Mouse (Mus musculus) hindbrain, embryonic 13.5 days (tissue): ENCODE results near the gene Nim1k. TPM values are rescaled to one million over a fixed set of nuclear protein-coding genes. Genes with fewer than 3 reads are reported as not detected.

Experiments
- ATAC-seq: fragments of 200-750 bp; cut with Nextera tagmentation; 2 replicates; pipeline ENCODE4 v1.8.0; 2017; ENCODE audit warnings: moderate TSS enrichment; ENCODE audit not compliant: low FRiP score
- H3K27ac ChIP-seq: fragments of 300-500 bp; sonication (generic); 2 replicates; pipeline ENCODE4 v1.5.1; 2015; ENCODE audit warnings: inconsistent platforms, mild to moderate bottlenecking, moderate library complexity
- H3K27me3 ChIP-seq: fragments of 300-500 bp; sonication (generic); 2 replicates; pipeline ENCODE4 v1.6.1; 2015; ENCODE audit warnings: mild to moderate bottlenecking, inconsistent platforms
- H3K36me3 ChIP-seq: fragments of 300-500 bp; sonication (generic); 2 replicates; pipeline ENCODE4 v1.6.1; 2015; ENCODE audit warnings: mild to moderate bottlenecking, inconsistent platforms
- H3K4me1 ChIP-seq: fragments of 300-500 bp; sonication (generic); replicated peaks from 2 replicates; pipeline ENCODE4 v1.6.1; 2015; ENCODE audit warnings: inconsistent platforms
- H3K4me2 ChIP-seq: fragments of 300-500 bp; sonication (generic); 2 replicates; pipeline ENCODE4 v1.6.1; 2015; ENCODE audit warnings: inconsistent platforms, mild to moderate bottlenecking, moderate library complexity
- H3K4me3 ChIP-seq: fragments of 300-500 bp; sonication (generic); 2 replicates; pipeline ENCODE4 v1.5.1; 2015; ENCODE audit warnings: mild to moderate bottlenecking, inconsistent platforms
- H3K9ac ChIP-seq: fragments of 300-500 bp; sonication (generic); 2 replicates; pipeline ENCODE4 v1.6.1; 2015; ENCODE audit warnings: mild to moderate bottlenecking, inconsistent platforms
- H3K9me3 ChIP-seq: fragments of 300-500 bp; sonication (generic); 2 replicates; pipeline ENCODE4 v1.6.1; 2016; ENCODE audit warnings: inconsistent platforms
- WGBS: fragments of 180-500 bp; shearing (Covaris S2); methylation state at CpG from one replicate; pipeline ENCODE4 v1.1.7; 2015; 5-methylcytosine and 5-hydroxymethylcytosine counted together
- polyA plus RNA-seq: library from polyadenylated mRNA; unstranded; fragments of >200 nt; fragmentation: Nextera tagmentation; extraction: Ambion mirVana; gene quantifications from 2 replicates; pipeline ENCODE4 v1.2.1, GENCODE M21; 2015

The Nim1k gene
- polyA plus RNA-seq, 1 experiment from 2014 or later: 3.7 TPM

- Histone ChIP-seq H3K4me3 (peak overlapping the region; percentile 66), H3K27me3 (no peaks in the 10 kb centered on the region), H3K9me3 (no peaks in the 10 kb centered on the region), H3K4me2 (peak overlapping the region; percentile 92), H3K9ac (peak overlapping the region; percentile 86), H3K4me1 (peaks cover 22% of the 10 kb centered on the region), H3K36me3 (no peaks in the 10 kb centered on the region), H3K27ac (peak overlapping the region; percentile 78; the same call in 1 of the 2 replicates)
- ATAC-seq: no peak
- 32% methylated on average over 3 of the region's 3 CpGs for WGBS
Measured at GRCm38 (mm10) chr13:119754635-119755020, 1.1 kb downstream of the Nim1k start.

- Histone ChIP-seq H3K36me3 (no peaks in the 10 kb centered on the region), H3K27ac (peak overlapping the region; percentile 35; the same call in 1 of the 2 replicates), H3K9ac (no peak overlapping the region), H3K27me3 (no peaks in the 10 kb centered on the region), H3K9me3 (no peaks in the 10 kb centered on the region), H3K4me2 (peak overlapping the region; percentile 92), H3K4me3 (0 out of 2 replicates have a peak overlapping the region, but pooled peaks have one; percentile 5), H3K4me1 (peaks cover 22% of the 10 kb centered on the region)
- WGBS: 48% methylated on average over 9 of the region's 9 CpGs
- ATAC-seq: no peak
Measured at GRCm38 (mm10) chr13:119753859-119754634, 1.6 kb downstream of the Nim1k start.

- H3K4me3 ChIP-seq: no peak overlapping the region
- H3K36me3 ChIP-seq: no peaks in the 10 kb centered on the region
- no peak for ATAC-seq
- H3K27me3 ChIP-seq: 0 out of 2 replicates have a peak, but pooled peaks cover 4% of the 10 kb centered on the region
- H3K27ac ChIP-seq: no peak overlapping the region
- no peaks in the 10 kb centered on the region for H3K9me3 ChIP-seq
- 89% methylated on average over 4 of the region's 4 CpGs for WGBS
- H3K4me2 ChIP-seq: no peak overlapping the region
- no peak overlapping the region for H3K9ac ChIP-seq
- peaks cover 2% of the 10 kb centered on the region for H3K4me1 ChIP-seq
Measured at GRCm38 (mm10) chr13:119746930-119747329, 8.8 kb downstream of the Nim1k start.

- 79% methylated on average over 3 of the region's 3 CpGs for WGBS
Measured at GRCm38 (mm10) chr13:119743470-119743869, 12.2 kb downstream of the Nim1k start.

GRCm38 (mm10) chr13:119742711-119743415 lies 12.8 kb downstream of the Nim1k start:
- H3K4me1 ChIP-seq: peaks cover 15% of the 10 kb centered on the region
- H3K36me3 ChIP-seq: no peaks in the 10 kb centered on the region
- no peak overlapping the region for H3K4me2 ChIP-seq
- 0 out of 2 replicates have a peak, but pooled peaks have one; percentile 16 for ATAC-seq
- H3K9ac ChIP-seq: no peak overlapping the region
- 0 out of 2 replicates have a peak, but pooled peaks cover 4% of the 10 kb centered on the region for H3K27me3 ChIP-seq
- WGBS: 88% methylated on average over 6 of the region's 6 CpGs
- no peak overlapping the region for H3K4me3 ChIP-seq
- no peak overlapping the region for H3K27ac ChIP-seq
- H3K9me3 ChIP-seq: no peaks in the 10 kb centered on the region

More at GRCm38 (mm10) chr13:119743470-119743869, 12.2 kb downstream of the Nim1k start:
- H3K4me3 ChIP-seq: no peak overlapping the region
- H3K9me3 ChIP-seq: no peaks in the 10 kb centered on the region
- peaks cover 15% of the 10 kb centered on the region for H3K4me1 ChIP-seq
- 0 out of 2 replicates have a peak, but pooled peaks cover 4% of the 10 kb centered on the region for H3K27me3 ChIP-seq
- no peak for ATAC-seq
- H3K27ac ChIP-seq: no peak overlapping the region
- no peak overlapping the region for H3K4me2 ChIP-seq
- no peak overlapping the region for H3K9ac ChIP-seq
- H3K36me3 ChIP-seq: no peaks in the 10 kb centered on the region

- ATAC-seq: peak; percentile 56
- H3K4me2 ChIP-seq: peak overlapping the region; percentile 54
- 2% methylated on average over 19 of the region's 19 CpGs for WGBS
Measured at GRCm38 (mm10) chr13:119741390-119742237, 14.1 kb downstream of the Nim1k start.

GRCm38 (mm10) chr13:119731448-119731847 lies 24.2 kb downstream of the Nim1k start:
- H3K27ac ChIP-seq: peak overlapping the region; percentile 40
- H3K4me1 ChIP-seq: 0 out of 2 replicates have a peak, but pooled peaks cover 7% of the 10 kb centered on the region
- H3K36me3 ChIP-seq: no peaks in the 10 kb centered on the region
- H3K27me3 ChIP-seq: no peaks in the 10 kb centered on the region
- no peak overlapping the region for H3K9ac ChIP-seq
- H3K4me2 ChIP-seq: no peak overlapping the region
- no peak overlapping the region for H3K4me3 ChIP-seq
- H3K9me3 ChIP-seq: no peaks in the 10 kb centered on the region
- 14% methylated on average over 6 of the region's 6 CpGs for WGBS
- ATAC-seq: 0 out of 2 replicates have a peak, but pooled peaks have one; percentile 15

More at GRCm38 (mm10) chr13:119741390-119742237, 14.1 kb downstream of the Nim1k start:
- H3K4me1 ChIP-seq: peaks cover 15% of the 10 kb centered on the region
- peak overlapping the region; percentile 66 for H3K9ac ChIP-seq
- H3K27me3 ChIP-seq: 0 out of 2 replicates have a peak, but pooled peaks cover 4% of the 10 kb centered on the region
- H3K9me3 ChIP-seq: no peaks in the 10 kb centered on the region
- H3K4me3 ChIP-seq: peak overlapping the region; percentile 25
- H3K36me3 ChIP-seq: no peaks in the 10 kb centered on the region
- H3K27ac ChIP-seq: peak overlapping the region; percentile 66

GRCm38 (mm10) chr13:119729406-119729805 lies 26.3 kb downstream of the Nim1k start:
- Histone ChIP-seq H3K27me3 (no peaks in the 10 kb centered on the region), H3K4me3 (no peak overlapping the region), H3K4me1 (0 out of 2 replicates have a peak, but pooled peaks cover 7% of the 10 kb centered on the region), H3K9me3 (no peaks in the 10 kb centered on the region), H3K9ac (no peak overlapping the region), H3K27ac (no peak overlapping the region), H3K36me3 (no peaks in the 10 kb centered on the region), H3K4me2 (no peak overlapping the region)
- ATAC-seq: no peak
- 92% methylated on average over 7 of the region's 7 CpGs for WGBS

GRCm38 (mm10) chr13:119727608-119728387 lies 27.9 kb downstream of the Nim1k start:
- no peak overlapping the region for H3K4me3 ChIP-seq
- no peaks in the 10 kb centered on the region for H3K27me3 ChIP-seq
- no peak overlapping the region for H3K4me2 ChIP-seq
- no peak overlapping the region for H3K27ac ChIP-seq
- no peak overlapping the region for H3K9ac ChIP-seq
- no peaks in the 10 kb centered on the region for H3K9me3 ChIP-seq
- 72% methylated on average over 26 of the region's 26 CpGs for WGBS
- 0 out of 2 replicates have a peak, but pooled peaks cover 7% of the 10 kb centered on the region for H3K4me1 ChIP-seq
- no peaks in the 10 kb centered on the region for H3K36me3 ChIP-seq
- ATAC-seq: peak; percentile 37; the same call in 1 of the 2 replicates

GRCm38 (mm10) chr13:119724541-119724940 lies 31.1 kb downstream of the Nim1k start:
- Histone ChIP-seq H3K4me2 (no peak overlapping the region), H3K4me1 (0 out of 2 replicates have a peak, but pooled peaks cover 4% of the 10 kb centered on the region), H3K36me3 (no peaks in the 10 kb centered on the region), H3K4me3 (no peak overlapping the region), H3K27ac (no peak overlapping the region), H3K27me3 (no peaks in the 10 kb centered on the region), H3K9me3 (no peaks in the 10 kb centered on the region), H3K9ac (no peak overlapping the region)
- ATAC-seq: no peak
- WGBS: 85% methylated on average over 7 of the region's 7 CpGs

GRCm38 (mm10) chr13:119723368-119723767 lies 32.3 kb downstream of the Nim1k start:
- no peak overlapping the region for H3K9ac ChIP-seq
- no peaks in the 10 kb centered on the region for H3K27me3 ChIP-seq
- H3K4me3 ChIP-seq: no peak overlapping the region
- H3K4me2 ChIP-seq: no peak overlapping the region
- H3K36me3 ChIP-seq: no peaks in the 10 kb centered on the region
- 0 out of 2 replicates have a peak, but pooled peaks cover 4% of the 10 kb centered on the region for H3K4me1 ChIP-seq
- no peaks in the 10 kb centered on the region for H3K9me3 ChIP-seq
- no peak for ATAC-seq
- no peak overlapping the region for H3K27ac ChIP-seq
- 89% methylated on average over 5 of the region's 5 CpGs for WGBS
